Mouse (Mus musculus): ENCODE results near the gene Pigp.
"Not testable (repeated sequence)": the region's sequence is repeated elsewhere in the genome, so short reads cannot be mapped to it uniquely, and the experiment has no call there.

The Pigp gene

DNA sequence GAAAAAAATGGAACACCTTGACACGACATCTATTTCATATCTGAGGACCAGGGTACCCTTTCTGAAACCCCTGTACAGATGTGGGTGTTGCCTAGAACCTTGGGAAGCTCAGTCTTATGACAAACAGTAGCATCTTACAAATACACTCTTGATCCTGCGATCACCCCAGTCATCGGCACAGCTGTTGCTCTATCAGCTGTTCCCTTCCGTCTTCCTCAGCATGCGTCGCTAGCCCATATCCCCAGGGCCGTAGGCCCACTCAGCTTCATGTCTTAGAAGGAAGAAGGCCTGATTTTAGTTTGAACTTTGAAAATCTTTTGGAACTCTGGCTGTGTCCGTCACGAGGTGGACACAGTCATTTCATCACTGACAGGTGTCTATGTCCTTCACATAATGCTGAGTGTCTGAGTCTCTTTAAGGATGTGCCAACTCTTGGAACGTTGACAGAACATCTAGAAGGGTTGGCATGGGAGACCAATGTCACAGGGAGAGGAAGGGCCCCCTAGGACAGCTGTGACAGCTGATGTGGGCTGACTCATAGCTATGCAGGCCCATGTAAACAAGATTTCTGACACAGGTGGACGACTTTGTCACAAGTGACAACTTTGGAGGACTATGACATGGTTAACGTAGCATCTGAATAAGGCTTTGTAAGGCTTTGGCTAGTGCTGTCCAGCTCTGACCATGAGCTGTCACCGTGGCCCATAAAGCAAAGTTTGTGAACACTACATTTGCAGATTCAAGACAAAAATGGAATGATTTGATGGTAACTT is 10.9 kb downstream of the Pigp start:
- DNase-seq (ENCODE audit: low spot score in 2 of 2) = no peak

DNA sequence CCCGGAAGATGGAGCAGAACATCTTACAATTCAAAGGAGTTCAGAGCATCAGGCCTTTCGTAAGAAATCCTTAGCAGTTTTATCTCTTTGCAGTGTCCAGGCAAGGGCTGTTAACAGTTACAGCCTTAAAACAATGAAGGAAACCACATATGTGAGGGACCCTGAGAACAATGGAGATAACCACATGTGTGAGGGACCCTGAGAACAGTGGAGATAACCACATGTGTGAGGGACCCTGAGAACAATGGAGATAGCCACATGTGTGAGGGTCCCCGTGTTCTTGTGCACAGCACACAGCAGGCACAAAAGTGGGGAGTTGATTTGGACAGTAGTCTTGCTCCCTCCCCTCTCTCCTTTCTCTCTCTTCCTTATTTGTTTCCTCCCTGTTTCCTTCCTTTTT is 13.6 kb downstream of the Pigp start:
- DNase-seq (ENCODE audit: low spot score in 2 of 2) = no peak

DNA sequence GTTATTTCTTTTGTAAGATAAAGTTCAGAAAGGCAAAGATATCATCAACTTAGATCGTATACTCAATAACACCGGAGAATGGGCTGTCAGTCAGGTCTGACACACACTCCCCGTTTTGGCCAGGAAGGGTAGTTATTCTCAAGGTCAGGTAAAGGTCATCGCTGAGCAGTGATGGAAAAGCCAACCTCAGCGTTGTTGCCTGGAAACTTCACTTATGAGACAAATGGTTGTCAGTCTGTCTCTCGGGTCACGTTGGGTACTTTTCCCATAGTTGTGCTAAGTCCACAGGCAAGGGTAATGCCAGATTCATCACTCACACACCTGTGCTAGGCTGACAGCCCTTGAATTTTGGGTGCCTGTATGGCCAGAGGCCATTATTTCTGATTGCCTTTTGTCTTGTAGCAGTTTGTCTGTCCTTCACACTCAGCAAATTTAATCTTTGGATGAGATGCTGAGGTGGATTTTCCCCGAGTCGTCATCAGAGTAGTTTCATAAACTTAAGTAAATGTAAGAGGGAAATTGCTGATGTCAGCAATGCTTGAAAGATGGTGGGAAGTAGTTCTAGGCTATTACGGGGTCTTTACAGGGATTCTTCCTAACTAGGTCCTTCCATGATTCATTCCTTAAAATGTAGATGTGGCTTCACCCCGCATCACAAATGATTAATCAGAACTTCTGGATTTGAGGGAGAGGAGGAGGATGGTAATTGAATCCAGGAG is 14.7 kb downstream of the Pigp start:
- DNase-seq (ENCODE audit: low spot score in 2 of 2) = no peak

GRCm38 (mm10) chr16:94356046-94356445 is 15.6 kb downstream of the Pigp start:
- no peak for DNase-seq (ENCODE audit: low spot score in 2 of 2)

DNA sequence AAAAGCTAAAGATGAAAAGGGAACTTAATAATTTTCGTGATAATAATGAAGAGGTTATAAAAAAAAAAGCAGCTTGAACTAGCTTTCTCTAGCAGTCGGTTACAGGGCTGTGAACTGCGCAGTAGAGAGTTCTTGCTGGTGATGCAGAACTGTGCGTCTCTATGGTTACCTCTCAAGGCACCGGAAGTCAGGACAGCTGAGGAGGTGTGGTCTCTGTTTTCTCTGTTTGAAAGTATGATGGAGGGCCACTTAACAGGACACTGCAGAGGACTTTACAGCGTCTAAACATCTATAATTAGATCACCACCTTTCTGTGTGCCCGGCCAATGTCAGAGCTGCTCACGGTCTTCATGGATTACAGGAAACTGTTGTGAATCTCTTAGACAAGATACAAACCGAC is 17.2 kb downstream of the Pigp start:
- DNase-seq (ENCODE audit: low spot score in 2 of 2) = peak; percentile 58 to 60

DNA sequence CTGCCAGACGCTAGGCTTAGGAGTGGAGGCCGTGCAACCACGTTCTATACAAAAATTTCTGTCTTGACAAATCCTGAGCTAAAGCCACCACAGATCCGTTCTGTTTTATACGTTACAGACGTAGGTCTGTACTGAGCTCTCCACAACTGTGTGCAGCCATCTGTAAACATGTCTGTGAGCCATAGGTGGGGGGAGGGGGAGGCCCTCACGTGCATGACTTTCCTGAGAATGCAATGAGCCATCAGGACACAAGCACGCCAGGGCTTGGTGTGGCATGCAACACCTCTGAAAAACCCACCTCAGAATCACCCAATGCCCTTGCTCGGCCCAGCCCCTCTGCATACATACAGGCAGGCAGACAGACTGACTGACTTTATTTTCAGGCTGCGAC is 21.4 kb downstream of the Pigp start:
- no peak for DNase-seq (ENCODE audit: low spot score in 2 of 2)

DNA sequence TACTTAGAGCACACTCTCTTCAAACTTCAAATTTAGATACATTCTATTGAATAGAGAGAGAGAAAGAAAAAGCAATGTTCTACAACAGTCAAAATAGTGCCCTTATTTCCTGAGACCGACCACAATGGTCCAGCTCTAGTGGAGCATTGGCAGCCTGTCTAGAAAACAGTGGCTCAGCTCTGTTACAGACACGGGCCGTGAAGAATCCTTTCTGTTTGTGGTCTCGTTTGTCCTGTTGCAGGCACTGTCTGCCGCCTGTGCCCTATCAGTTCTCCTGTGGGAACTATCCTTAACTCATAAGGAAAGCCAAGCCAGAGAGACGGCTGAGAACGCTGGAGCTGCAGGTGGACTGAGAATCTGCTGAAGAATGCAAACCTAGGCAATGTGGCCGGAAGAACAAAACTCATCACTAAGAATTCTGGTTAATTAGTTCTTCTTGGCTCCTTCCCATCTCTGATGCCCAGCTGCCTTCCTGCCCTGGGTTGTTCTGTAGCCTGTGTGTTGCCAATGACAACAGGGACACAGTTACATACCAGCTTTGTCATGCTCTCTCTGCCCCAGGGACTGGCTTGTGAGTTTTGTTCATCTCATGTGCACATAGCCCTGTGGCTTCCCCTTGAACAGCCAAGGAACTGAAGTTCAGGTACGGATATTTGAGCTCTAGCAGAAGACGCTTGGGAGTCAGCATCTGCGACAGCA is 21.9 kb downstream of the Pigp start:
- DNase-seq (ENCODE audit: low spot score in 2 of 2) = no peak

- DNase-seq (ENCODE audit: low spot score in 2 of 2) = no peak
Measured at GRCm38 (mm10) chr16:94348779-94349178, 22.9 kb downstream of the Pigp start.

DNA sequence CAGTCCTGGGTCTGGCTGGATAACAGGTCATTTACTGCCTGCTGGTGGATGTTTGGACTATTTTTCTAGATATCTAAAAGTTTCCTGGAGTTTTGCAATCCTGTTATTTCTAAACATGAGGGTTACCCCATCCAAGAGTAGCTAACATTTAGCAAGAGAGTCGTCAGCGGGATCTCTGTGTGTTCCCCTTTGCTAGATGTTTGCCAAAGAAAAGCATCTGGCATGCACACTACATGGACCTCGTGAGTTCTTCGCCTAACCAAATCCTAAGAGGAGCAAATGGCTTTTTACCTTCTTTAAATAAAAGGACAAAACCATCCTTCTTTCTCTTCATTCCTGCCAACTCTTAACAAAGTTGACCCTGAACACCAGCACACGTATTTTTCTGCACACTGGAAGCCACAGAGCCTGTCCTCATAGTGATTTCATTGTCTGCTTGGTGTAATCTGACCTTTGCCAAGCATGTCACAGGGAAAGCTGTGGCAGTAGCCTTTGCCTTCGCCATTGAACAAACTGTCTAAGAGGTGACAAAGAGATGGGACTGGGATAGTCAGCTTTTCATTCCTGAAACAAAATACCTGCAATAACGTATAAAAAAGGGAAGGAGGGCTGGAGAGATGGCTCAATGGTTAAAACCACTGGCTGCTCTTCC is 24.4 kb downstream of the Pigp start:
- DNase-seq (ENCODE audit: low spot score in 2 of 2) = no peak

DNA sequence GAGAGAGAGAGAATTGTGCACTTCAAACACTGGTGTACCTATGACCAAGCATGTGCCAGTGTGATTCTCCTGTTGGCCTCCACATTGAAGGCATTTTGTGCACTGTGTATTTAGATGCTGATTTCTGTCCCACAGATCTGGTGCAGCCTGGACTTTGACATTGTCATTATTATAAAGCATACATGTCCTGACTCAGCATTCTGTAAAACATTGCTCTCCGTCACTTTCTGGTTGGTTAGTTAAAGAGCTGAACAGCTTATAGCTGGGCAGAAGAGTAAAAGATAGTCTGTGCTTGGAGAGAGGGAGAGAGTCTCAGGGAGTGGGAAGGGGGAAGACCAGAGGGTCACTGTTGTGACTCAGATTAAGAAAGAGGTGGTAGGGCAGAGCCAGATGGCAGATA is 25.9 kb downstream of the Pigp start:
- DNase-seq (ENCODE audit: low spot score in 2 of 2) = no peak

- not testable (repeated sequence) for DNase-seq (ENCODE audit: low spot score in 2 of 2)
Measured at GRCm38 (mm10) chr16:94339164-94340160, 32.2 kb downstream of the Pigp start.

DNA sequence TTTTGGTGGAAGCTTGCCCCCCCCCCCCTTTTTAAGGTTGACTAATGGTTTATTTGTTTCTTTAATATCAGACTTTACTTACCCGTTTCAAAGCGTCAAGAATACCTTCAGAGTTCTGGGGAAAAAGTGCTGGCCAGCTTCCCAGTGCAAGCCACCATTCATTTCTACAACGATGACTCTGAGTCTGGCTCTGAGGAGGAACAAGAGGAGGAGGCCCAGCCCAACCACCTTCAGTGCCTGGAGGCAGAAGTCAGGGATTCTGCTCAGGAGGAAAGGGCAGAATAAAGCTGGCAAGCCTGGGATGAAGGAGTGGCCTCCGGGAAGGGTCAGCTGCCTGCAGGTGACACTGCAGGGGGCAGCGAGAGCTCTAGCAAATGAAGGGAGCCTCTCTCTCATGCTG is 36.0 kb downstream of the Pigp start:
- DNase-seq (ENCODE audit: low spot score in 2 of 2) = no peak

- DNase-seq (ENCODE audit: low spot score in 2 of 2) = peak; percentile 69 to 77
Measured at GRCm38 (mm10) chr16:94331886-94332252, 39.8 kb downstream of the Pigp start.

DNA sequence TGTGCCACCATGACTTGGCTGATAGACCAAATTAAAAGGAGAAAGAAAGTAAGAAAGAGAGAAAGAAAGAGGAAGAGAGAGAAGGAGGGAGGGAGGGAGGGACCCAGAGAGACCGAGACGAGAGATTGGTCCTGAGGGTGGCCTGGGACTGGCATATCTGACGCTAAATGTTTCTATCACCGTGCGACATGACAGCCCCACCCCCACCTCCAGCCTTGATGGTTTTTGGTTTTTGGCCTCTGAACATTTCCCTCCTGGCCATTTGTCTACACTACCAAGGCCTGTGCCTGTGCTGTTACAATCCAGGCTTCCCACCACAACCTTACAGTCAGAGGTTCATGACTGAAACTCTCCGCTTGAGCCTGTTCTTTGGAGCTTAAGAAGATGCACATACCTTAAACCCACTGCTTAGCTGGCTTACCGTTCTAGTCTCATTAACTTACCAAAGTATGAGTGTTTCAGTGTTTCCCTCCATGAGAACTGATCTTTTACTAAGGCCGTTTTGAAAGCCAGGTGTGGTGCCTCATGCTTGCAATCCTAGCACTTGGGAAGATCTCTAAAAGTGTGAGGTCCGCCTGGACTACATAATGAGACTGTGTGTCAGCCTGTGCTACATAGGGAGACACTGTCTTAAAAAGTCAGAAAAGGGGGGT is 40.3 kb downstream of the Pigp start:
- no peak for DNase-seq (ENCODE audit: low spot score in 2 of 2)

- DNase-seq (ENCODE audit: low spot score in 2 of 2) = no peak
Measured at GRCm38 (mm10) chr16:94330429-94330828, 41.2 kb downstream of the Pigp start.

GRCm38 (mm10) chr16:94328881-94329867 is 42.5 kb downstream of the Pigp start:
- DNase-seq (ENCODE audit: low spot score in 2 of 2) = peak in 1 of 2 experiments; percentile 29

DNA sequence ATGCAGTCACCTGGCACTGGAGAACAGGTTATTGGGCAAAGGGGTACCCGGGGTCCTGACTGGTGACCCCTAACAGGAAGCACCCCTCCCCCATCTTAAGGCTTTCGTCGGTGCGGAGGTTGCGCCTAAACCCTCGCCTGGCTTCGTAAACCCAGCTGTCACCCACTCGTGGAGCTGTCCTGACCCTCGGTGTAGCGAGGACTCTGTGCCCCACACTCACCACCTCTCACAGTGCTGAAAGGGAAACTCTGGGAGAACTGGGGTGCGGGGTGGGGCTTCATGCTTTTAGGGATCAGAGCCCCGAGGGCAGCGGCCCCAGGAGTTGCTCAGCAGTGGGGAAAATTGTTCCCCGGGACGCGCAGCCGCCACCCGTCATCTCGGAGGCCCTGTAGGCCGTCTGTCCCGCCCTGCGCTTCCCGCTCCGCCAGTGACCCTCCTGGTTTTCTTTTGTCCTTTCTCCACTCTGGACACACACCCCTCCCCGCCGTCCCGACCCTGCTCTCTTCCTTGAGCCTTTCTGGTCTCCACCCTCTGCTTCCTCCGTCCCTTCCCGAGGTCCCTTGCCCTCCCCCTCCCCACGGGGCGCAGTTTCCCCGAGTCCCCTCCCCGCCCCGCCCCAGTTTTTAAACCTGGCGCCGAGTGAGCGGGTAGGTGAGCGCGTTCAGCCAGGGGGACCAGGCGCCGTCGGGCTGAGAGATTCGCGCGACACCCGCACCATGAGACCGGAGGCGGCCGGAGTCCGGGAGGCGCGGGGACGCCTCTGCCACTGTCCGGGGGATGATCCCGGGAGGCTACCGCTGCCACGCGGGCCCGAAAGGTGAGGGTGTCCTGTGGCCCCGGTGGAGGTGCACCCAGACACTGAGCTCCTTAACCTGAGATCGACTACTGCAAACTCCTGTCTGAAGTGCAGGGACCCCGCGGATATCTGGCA is 43.6 kb downstream of the Pigp start, which contains the start of gene Ripply3:
TSS of gene Ripply3 (plus strand) at position 640 of the 931 bp plus-strand sequence.
- no peak for DNase-seq (ENCODE audit: low spot score in 2 of 2)

DNA sequence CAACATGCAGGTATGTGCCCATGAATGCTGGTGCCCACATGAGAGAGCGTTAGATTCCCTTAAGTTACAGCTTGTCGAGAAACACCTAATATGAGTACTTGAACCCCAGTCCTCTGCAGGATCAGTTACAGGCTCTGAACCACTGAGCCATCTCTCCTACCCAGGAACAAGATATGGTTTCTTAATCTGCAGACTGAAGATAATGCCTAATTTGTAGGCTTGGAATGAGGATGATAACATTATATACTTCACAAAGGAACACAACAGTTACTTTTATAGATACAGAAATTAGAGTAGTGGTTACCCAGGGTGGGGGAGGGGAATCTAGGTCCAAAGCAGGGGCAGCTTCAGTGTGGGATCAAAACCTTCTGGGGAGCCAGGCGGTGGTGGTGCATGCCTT is 45.6 kb downstream of the Pigp start:
- DNase-seq (ENCODE audit: low spot score in 2 of 2) = no peak

All from natural killer cell, adult 2 months (primary cell).